Mouse (Mus musculus) myocyte (in vitro differentiated cells): ENCODE measurements around the gene Rtl10. TPM values are rescaled to one million over a fixed set of nuclear protein-coding genes. Genes with fewer than 3 reads are reported as not detected.

Experiments used
- H3K27me3 ChIP-seq: one replicate; pipeline ENCODE4 v1.6.1; 2011; ENCODE audit not compliant: control insufficient read depth, insufficient read depth, insufficient read length
- H3K36me3 ChIP-seq: one replicate; pipeline ENCODE4 v1.6.1; 2011; ENCODE audit not compliant: control insufficient read depth, insufficient read depth
- H3K4me2 ChIP-seq: one replicate; pipeline ENCODE4 v1.6.1; 2011; ENCODE audit warnings: low read depth, control low read depth
- H3K4me3 ChIP-seq: one replicate; pipeline ENCODE4 v1.5.1; 2011; ENCODE audit warnings: mild to moderate bottlenecking, control low read depth, moderate library complexity
- H3K79me2 ChIP-seq: one replicate; pipeline ENCODE4 v1.6.1; 2011; ENCODE audit not compliant: control insufficient read depth, insufficient read depth
- H3ac ChIP-seq: one replicate; pipeline ENCODE4 v1.6.1; 2011; ENCODE audit not compliant: control insufficient read depth, insufficient read length
- CEBPB ChIP-seq: IDR thresholded peaks from 2 replicates; pipeline ENCODE4 v1.6.1; 2011; ENCODE audit warnings: mild to moderate bottlenecking, moderate library complexity; ENCODE audit not compliant: poor library complexity, insufficient read depth, severe bottlenecking
- E2F4 ChIP-seq: IDR thresholded peaks from one replicate; pipeline ENCODE4 v1.6.1; 2011; ENCODE audit warnings: mild to moderate bottlenecking, control low read depth, moderate library complexity; ENCODE audit not compliant: insufficient read depth
- MAX ChIP-seq: IDR thresholded peaks from one replicate; pipeline ENCODE4 v1.6.1; 2011; ENCODE audit warnings: low read depth, mild to moderate bottlenecking, control low read depth
- MYOD1 ChIP-seq, 3 experiments: IDR thresholded peaks; one replicate each; pipeline ENCODE4 v1.6.1; 2011; ENCODE audit warnings: control low read depth in 2 of 3, low read depth in 2 of 3, mild to moderate bottlenecking in 2 of 3, moderate library complexity in 1 of 3; ENCODE audit not compliant: insufficient read length in 2 of 3, control insufficient read depth in 1 of 3
- MYOG ChIP-seq, 3 experiments: IDR thresholded peaks; one replicate each; pipeline ENCODE4 v1.6.1; 2011; ENCODE audit warnings: control low read depth in 2 of 3, low read depth in 2 of 3, mild to moderate bottlenecking in 2 of 3; ENCODE audit not compliant: insufficient read length in 2 of 3, control insufficient read depth in 1 of 3, insufficient read depth in 1 of 3
- POLR2A ChIP-seq: IDR thresholded peaks from one replicate; pipeline ENCODE4 v1.6.1; 2011; ENCODE audit warnings: low read depth, mild to moderate bottlenecking, control low read depth, moderate library complexity; ENCODE audit not compliant: insufficient read length
- POLR2AphosphoS2 ChIP-seq: IDR thresholded peaks from one replicate; pipeline ENCODE4 v1.6.1; 2011; ENCODE audit warnings: low read depth, control low read depth; ENCODE audit not compliant: insufficient read length
- REST ChIP-seq: IDR thresholded peaks from one replicate; pipeline ENCODE4 v1.6.1; 2011; ENCODE audit warnings: mild to moderate bottlenecking, control low read depth, moderate library complexity; ENCODE audit not compliant: insufficient read depth, insufficient read length
- SRF ChIP-seq: IDR thresholded peaks from one replicate; pipeline ENCODE4 v1.6.1; 2011; ENCODE audit warnings: low read depth; ENCODE audit not compliant: control insufficient read depth, insufficient read length
- TCF12 ChIP-seq: IDR thresholded peaks from one replicate; pipeline ENCODE4 v1.6.1; 2011; ENCODE audit warnings: mild to moderate bottlenecking, control low read depth; ENCODE audit not compliant: poor library complexity, insufficient read depth, severe bottlenecking
- TCF3 ChIP-seq: IDR thresholded peaks from one replicate; pipeline ENCODE4 v1.6.1; 2011; ENCODE audit warnings: low read depth, control low read depth; ENCODE audit not compliant: insufficient read length
- USF1 ChIP-seq: IDR thresholded peaks from one replicate; pipeline ENCODE4 v1.6.1; 2011; ENCODE audit warnings: low read depth, mild to moderate bottlenecking, control low read depth, moderate library complexity
- polyA plus RNA-seq: library from polyadenylated mRNA; unstranded; fragments of >200 nt; fragmentation: generic; extraction: Trizol; gene quantifications from one replicate; pipeline ENCODE4 v1.2.1, GENCODE M21; 2012; ENCODE audit warnings: missing spikeins

Gene Rtl10
- polyA plus RNA-seq, 1 experiment: 2.7 TPM

GRCm38 (mm10) chr16:18471976-18472375, 26.7 kb upstream of the Rtl10 start:
- TF ChIP-seq MYOG (IDR thresholded peaks at IDR 0.05; ENCODE audit: control insufficient read depth in 1 of 3, insufficient read depth in 1 of 3, insufficient read length in 2 of 3, low read depth in 2 of 3) (no peak), TCF12 (no peak), MAX (no peak), TCF3 (no peak)
- no peak overlapping the region for H3K4me3 ChIP-seq

GRCm38 (mm10) chr16:18472416-18472815, 26.3 kb upstream of the Rtl10 start:
- no peak overlapping the region for H3K4me3 ChIP-seq
- TF ChIP-seq REST: no peak
- TF ChIP-seq POLR2A: no peak
- no peak for TF ChIP-seq POLR2AphosphoS2
- no peak for TF ChIP-seq CEBPB
- TF ChIP-seq USF1: no peak
- no peak for TF ChIP-seq TCF3
- no peak for TF ChIP-seq TCF12
- TF ChIP-seq E2F4: no peak
- TF ChIP-seq MYOD1 (IDR thresholded peaks at IDR 0.05; ENCODE audit: control insufficient read depth in 1 of 3, insufficient read length in 2 of 3, low read depth in 2 of 3): no peak
- TF ChIP-seq SRF: no peak
- H3K79me2 ChIP-seq: no peaks in the 10 kb centered on the region
- H3K27me3 ChIP-seq: no peaks in the 10 kb centered on the region
- H3K36me3 ChIP-seq: no peaks in the 10 kb centered on the region
- H3K4me2 ChIP-seq: no peak overlapping the region
- no peak overlapping the region for H3ac ChIP-seq

More at GRCm38 (mm10) chr16:18471976-18472375, 26.7 kb upstream of the Rtl10 start:
- H3K79me2 ChIP-seq: no peaks in the 10 kb centered on the region
- H3K4me2 ChIP-seq: no peak overlapping the region
- no peaks in the 10 kb centered on the region for H3K36me3 ChIP-seq
- no peak overlapping the region for H3ac ChIP-seq
- H3K27me3 ChIP-seq: no peaks in the 10 kb centered on the region

- Histone ChIP-seq H3K79me2 (no peaks in the 10 kb centered on the region), H3K4me3 (no peak overlapping the region), H3K36me3 (no peaks in the 10 kb centered on the region), H3K27me3 (no peaks in the 10 kb centered on the region), H3K4me2 (no peak overlapping the region), H3ac (no peak overlapping the region)
- TF ChIP-seq POLR2AphosphoS2 (no peak), MYOG (IDR thresholded peaks at IDR 0.05; ENCODE audit: control insufficient read depth in 1 of 3, insufficient read depth in 1 of 3, insufficient read length in 2 of 3, low read depth in 2 of 3) (no peak), E2F4 (no peak), POLR2A (no peak), CEBPB (no peak), SRF (no peak), TCF12 (no peak), MYOD1 (IDR thresholded peaks at IDR 0.05; ENCODE audit: control insufficient read depth in 1 of 3, insufficient read length in 2 of 3, low read depth in 2 of 3) (no peak), TCF3 (no peak), MAX (no peak), USF1 (no peak), REST (no peak)
Observed at GRCm38 (mm10) chr16:18472976-18473375, 25.7 kb upstream of the Rtl10 start.

- Histone ChIP-seq H3K79me2 (no peaks in the 10 kb centered on the region), H3K36me3 (no peaks in the 10 kb centered on the region), H3K27me3 (no peaks in the 10 kb centered on the region), H3K4me3 (no peak overlapping the region), H3ac (no peak overlapping the region), H3K4me2 (no peak overlapping the region)
- no peak for TF ChIP-seq MAX
- TF ChIP-seq TCF12: no peak
- TF ChIP-seq MYOG (IDR thresholded peaks at IDR 0.05; ENCODE audit: control insufficient read depth in 1 of 3, insufficient read depth in 1 of 3, insufficient read length in 2 of 3, low read depth in 2 of 3): no peak
- TF ChIP-seq REST: no peak
Observed at GRCm38 (mm10) chr16:18474021-18474420, 24.7 kb upstream of the Rtl10 start.

- H3K4me3 ChIP-seq: no peak overlapping the region
- no peaks in the 10 kb centered on the region for H3K36me3 ChIP-seq
- no peaks in the 10 kb centered on the region for H3K79me2 ChIP-seq
- H3ac ChIP-seq: no peak overlapping the region
- no peaks in the 10 kb centered on the region for H3K27me3 ChIP-seq
- H3K4me2 ChIP-seq: no peak overlapping the region
- TF ChIP-seq REST (no peak), TCF12 (no peak), TCF3 (no peak), MAX (no peak), CEBPB (no peak), MYOG (IDR thresholded peaks at IDR 0.05; ENCODE audit: control insufficient read depth in 1 of 3, insufficient read depth in 1 of 3, insufficient read length in 2 of 3, low read depth in 2 of 3) (no peak), POLR2A (no peak), USF1 (no peak)
Observed at GRCm38 (mm10) chr16:18477996-18478395, 20.7 kb upstream of the Rtl10 start.
